In genomic region chr13:97853356-97853968, GRCm38 (mm10) we compare ENCODE assay signal across 9 mouse cellular contexts.
DNase-seq lines count a peak whose midpoint lies in the region; ATAC-seq and TF ChIP-seq lines count a peak whose summit lies in the region.
"Had no signal": no experiment of that assay in that cellular context is flagged by ENCODE, and none has a peak within 500 bp of the region (broad histone marks: within the 10 kb centered on the region; RNA-seq: fewer than 3 reads in every experiment).

No protein-coding gene starts in this region.

- no peak overlapping the region for H3K27ac ChIP-seq in liver, postnatal 0 days (ENCODE audit: low read depth)
- no peak overlapping the region for H3K27ac ChIP-seq in liver, embryonic 11.5 days (ENCODE audit: low read depth, low read length)
- H3K27ac ChIP-seq in intestine, embryonic 15.5 days, result no peak overlapping the region
- no peak overlapping the region for H3K27ac ChIP-seq in forebrain, embryonic 10.5 days

- no peak overlapping the region for H3K4me2 ChIP-seq in liver, postnatal 0 days (ENCODE audit: low read depth, low read length)
- no peak overlapping the region for H3K4me2 ChIP-seq in liver, embryonic 11.5 days
- no peak overlapping the region for H3K4me2 ChIP-seq in intestine, embryonic 15.5 days (replicated peaks)

- no peak for TF ChIP-seq CTCF in liver, postnatal 0 days (IDR thresholded peaks at IDR 0.05; ENCODE audit: low read depth)

- WGBS in liver, postnatal 0 days (ENCODE audit: insufficient replicate concordance), result 36% methylated on average over 8 of the region's 8 CpGs
- WGBS in liver, embryonic 11.5 days, result 59% methylated on average over 8 of the region's 8 CpGs
- WGBS in intestine, embryonic 15.5 days, result 45% methylated on average over 8 of the region's 8 CpGs
- 80% methylated on average over 8 of the region's 8 CpGs for WGBS in forebrain, embryonic 10.5 days

- no peaks in the 10 kb centered on the region for H3K36me3 ChIP-seq in liver, postnatal 0 days (replicated peaks; ENCODE audit: insufficient read depth, low read length)
- H3K36me3 ChIP-seq in liver, embryonic 11.5 days (ENCODE audit: control insufficient read depth, insufficient read depth, low read length), result no peaks in the 10 kb centered on the region
- no peaks in the 10 kb centered on the region for H3K36me3 ChIP-seq in intestine, embryonic 15.5 days
- H3K36me3 ChIP-seq in forebrain, embryonic 10.5 days (replicated peaks), result no peaks in the 10 kb centered on the region

- no peak overlapping the region for H3K9ac ChIP-seq in liver, postnatal 0 days (replicated peaks)
- no peak overlapping the region for H3K9ac ChIP-seq in liver, embryonic 11.5 days (ENCODE audit: low read depth, low read length)
- no peak overlapping the region for H3K9ac ChIP-seq in intestine, embryonic 15.5 days

- peak; percentile 32 for DNase-seq in adrenal gland, adult 2 months
- no peak for DNase-seq in adrenal gland, postnatal 4 days (ENCODE audit: low spot score in 2 of 2)
- peak; percentile 31 for DNase-seq in liver, postnatal 0 days
- DNase-seq in liver, embryonic 11.5 days (ENCODE audit: low spot score), result no peak
- peak; percentile 50 for DNase-seq in testis, postnatal 10 days (ENCODE audit: low spot score)
- DNase-seq in cerebellum, adult 18-20 months, result no peak
- DNase-seq in forebrain, embryonic 10.5 days (ENCODE audit: extremely low spot score, low spot score), result no peak
- DNase-seq: midbrain, embryonic 14.5 days had no signal

- TF ChIP-seq EP300 in liver, postnatal 0 days (IDR thresholded peaks at IDR 0.05; ENCODE audit: low read depth), result no peak; the same call in 1 of the 2 replicates

- peaks cover 7% of the 10 kb centered on the region; the same call in 1 of the 2 replicates for H3K4me1 ChIP-seq in liver, postnatal 0 days (ENCODE audit: insufficient read depth)
- peaks cover 7% of the 10 kb centered on the region; the same call in 1 of the 2 replicates for H3K4me1 ChIP-seq in liver, embryonic 11.5 days (replicated peaks; ENCODE audit: control insufficient read depth, insufficient read depth, low read length)
- no peaks in the 10 kb centered on the region for H3K4me1 ChIP-seq in intestine, embryonic 15.5 days (replicated peaks)
- H3K4me1 ChIP-seq in forebrain, embryonic 10.5 days, result no peaks in the 10 kb centered on the region

- ATAC-seq in liver, postnatal 0 days, result peak; percentile 93
- ATAC-seq in liver, embryonic 11.5 days (replicated peaks; ENCODE audit: low FRiP score), result no peak
- peak; percentile 45; the same call in 1 of the 2 replicates for ATAC-seq in intestine, embryonic 15.5 days

- H3K9me3 ChIP-seq in liver, postnatal 0 days (ENCODE audit: low read length), result no peaks in the 10 kb centered on the region
- no peaks in the 10 kb centered on the region for H3K9me3 ChIP-seq in liver, embryonic 11.5 days (ENCODE audit: control insufficient read depth, low read length)
- no peaks in the 10 kb centered on the region for H3K9me3 ChIP-seq in intestine, embryonic 15.5 days
- H3K9me3 ChIP-seq in forebrain, embryonic 10.5 days, result no peaks in the 10 kb centered on the region

- no peak overlapping the region for H3K4me3 ChIP-seq in liver, postnatal 0 days (ENCODE audit: low read depth, low read length)
- H3K4me3 ChIP-seq in liver, embryonic 11.5 days (ENCODE audit: low read depth, low read length), result no peak overlapping the region
- H3K4me3 ChIP-seq in intestine, embryonic 15.5 days (replicated peaks), result no peak overlapping the region
- no peak overlapping the region for H3K4me3 ChIP-seq in forebrain, embryonic 10.5 days

- no peaks in the 10 kb centered on the region for H3K27me3 ChIP-seq in liver, postnatal 0 days (ENCODE audit: insufficient read depth, low read length)
- H3K27me3 ChIP-seq in liver, embryonic 11.5 days (replicated peaks; ENCODE audit: control insufficient read depth, insufficient read depth, low read length), result no peaks in the 10 kb centered on the region
- no peaks in the 10 kb centered on the region for H3K27me3 ChIP-seq in intestine, embryonic 15.5 days (replicated peaks)
- no peaks in the 10 kb centered on the region for H3K27me3 ChIP-seq in forebrain, embryonic 10.5 days (ENCODE audit: poor library complexity, severe bottlenecking)

Comparison
In these comparisons a context has a peak if more than half of its experiments do, and no peak if none do; other contexts are left out.
1. DNase-seq: peak in adrenal gland, adult 2 months (single experiment), liver, postnatal 0 days (single experiment) and testis, postnatal 10 days (single experiment); none in adrenal gland, postnatal 4 days (0 of 2), liver, embryonic 11.5 days (single experiment), cerebellum, adult 18-20 months (0 of 2) and forebrain, embryonic 10.5 days (single experiment).